Mouse (Mus musculus) thymus, postnatal 0 days (tissue): ENCODE data around the gene Gm3476. TPM values are rescaled to one million over a fixed set of nuclear protein-coding genes. Genes with fewer than 3 reads are reported as not detected.
"Not testable (repeated sequence)": the region's sequence is repeated elsewhere in the genome, so short reads cannot be mapped to it uniquely, and the experiment has no call there.

Experiments
- DNase-seq: peaks from one replicate; pipeline ENCODE4 v3.0.0-alpha.2; 2015; ENCODE audit warnings: low spot score
- polyA plus RNA-seq: library from polyadenylated mRNA; unstranded; fragments of >200 nt; fragmentation: Nextera tagmentation; extraction: Ambion mirVana; gene quantifications from 2 replicates; pipeline ENCODE4 v1.2.1, GENCODE M21; 2015

Gene Gm3476
- not detected in 2 replicates for polyA plus RNA-seq

- DNase-seq, result not testable (repeated sequence)
Observed at GRCm38 (mm10) chr14:6125707-6126106, at the start of gene Gm3476. Gene Gm3476 (minus strand): TSS chr14:6125807.

- DNase-seq, result not testable (repeated sequence)
Observed at GRCm38 (mm10) chr14:6163538-6163937, 37.9 kb upstream of the Gm3476 start.

- not testable (repeated sequence) for DNase-seq
Observed at GRCm38 (mm10) chr14:6161085-6161484, 35.5 kb upstream of the Gm3476 start.

GRCm38 (mm10) chr14:6108272-6108925, 17.2 kb downstream of the Gm3476 start, which contains the start of gene Gm3468:
Gene Gm3468 (minus strand): TSS chr14:6108665.
- DNase-seq, result peak; percentile 57

- not testable (repeated sequence) for DNase-seq
Observed at GRCm38 (mm10) chr14:6107500-6107899, 18.1 kb downstream of the Gm3476 start.

- not testable (repeated sequence) for DNase-seq
Observed at GRCm38 (mm10) chr14:6093842-6094241, 31.8 kb downstream of the Gm3476 start, which contains the start of gene Gm8206. Gene Gm8206 (minus strand): TSS chr14:6093942.

GRCm38 (mm10) chr14:6058167-6058566, 67.4 kb downstream of the Gm3476 start, which contains the start of gene Gm6337:
Gene Gm6337 (minus strand): TSS chr14:6058267.
- DNase-seq, result not testable (repeated sequence)

Other genes with a start within 250 kb of the Gm3476 start
- gene Gm8237, start 245.4 kb downstream of the Gm3476 start, polyA plus RNA-seq, result 0.07 TPM in 1 of 2 replicates, not detected in the other
- gene Gm3248, start 164.1 kb downstream of the Gm3476 start, polyA plus RNA-seq, result 0.08 TPM in 1 of 2 replicates, not detected in the other
- not detected in 2 replicates for gene Gm3453, start 146.7 kb downstream of the Gm3476 start, polyA plus RNA-seq
- not detected in 2 replicates for gene Gm6337, start 67.5 kb downstream of the Gm3476 start, polyA plus RNA-seq
- gene Gm8206, start 31.9 kb downstream of the Gm3476 start, polyA plus RNA-seq, result not detected in 2 replicates
- 0.42 and 0.56 TPM in 2 replicates for gene Gm3468, start 17.1 kb downstream of the Gm3476 start, polyA plus RNA-seq
- gene Gm21560, start 93.5 kb upstream of the Gm3476 start, polyA plus RNA-seq, result not detected in 2 replicates
- gene Gm3411, start 161.4 kb upstream of the Gm3476 start, polyA plus RNA-seq, result 0.14 and 0.21 TPM in 2 replicates
- gene Gm21103, start 179.0 kb upstream of the Gm3476 start, polyA plus RNA-seq, result not detected in 2 replicates
- gene Gm3618, start 217.9 kb upstream of the Gm3476 start, polyA plus RNA-seq, result not detected in 2 replicates